Mouse (Mus musculus) midbrain, embryonic 10.5 days (tissue): ENCODE data around the gene Hyal5. TPM values are rescaled to one million over a fixed set of nuclear protein-coding genes. Genes with fewer than 3 reads are reported as not detected.

ENCODE experiments used
- polyA plus RNA-seq: library from polyadenylated mRNA; unstranded; fragments of >200 nt; fragmentation: Nextera tagmentation; extraction: Ambion mirVana; gene quantifications from 2 replicates; pipeline ENCODE4 v1.2.1, GENCODE M21; 2016

The Hyal5 gene
- polyA plus RNA-seq, 1 experiment from 2014 or later, result not detected

Other genes starting within 250 kb of the Hyal5 start
- gene Wasl, start 193.0 kb upstream of the Hyal5 start, polyA plus RNA-seq, result 60.9 and 62.0 TPM in 2 replicates
- gene Hyal6, start 124.8 kb upstream of the Hyal5 start, polyA plus RNA-seq, result not detected in 2 replicates
- not detected in 2 replicates for gene Hyal4, start 109.7 kb upstream of the Hyal5 start, polyA plus RNA-seq
- gene Spam1, start 66.8 kb upstream of the Hyal5 start, polyA plus RNA-seq, result not detected in 2 replicates
- gene Tmem229a, start 98.3 kb downstream of the Hyal5 start, polyA plus RNA-seq, result 1.3 and 1.4 TPM in 2 replicates